Mouse (Mus musculus) gastrocnemius, postnatal 36 days (tissue): ENCODE measurements around the gene Ephx1. TPM values are rescaled to one million over a fixed set of nuclear protein-coding genes. Genes with fewer than 3 reads are reported as not detected.
A peak's percentile ranks its signal among the peaks of the same experiment; 100 is the strongest.
"Not testable (repeated sequence)": the region's sequence is repeated elsewhere in the genome, so short reads cannot be mapped to it uniquely, and the experiment has no call there.

Source experiments
- DNase-seq, 2 experiments: peaks; one replicate each; pipeline ENCODE4 v3.0.0; 2022
- intact Hi-C: fragments of 180-260 bp; cut with DNase I; formaldehyde crosslinking; loops from one replicate; pipeline ENCODE4 v1.15.1; 2025
- total RNA-seq, 2 experiments: library from RNA; stranded (reverse); gene quantifications; 2 replicates each; pipeline ENCODE4 v1.2.3; 2021

The Ephx1 gene
- total RNA-seq, 2 experiments from 2014 or later = 10.9 to 16.6 TPM

DNA sequence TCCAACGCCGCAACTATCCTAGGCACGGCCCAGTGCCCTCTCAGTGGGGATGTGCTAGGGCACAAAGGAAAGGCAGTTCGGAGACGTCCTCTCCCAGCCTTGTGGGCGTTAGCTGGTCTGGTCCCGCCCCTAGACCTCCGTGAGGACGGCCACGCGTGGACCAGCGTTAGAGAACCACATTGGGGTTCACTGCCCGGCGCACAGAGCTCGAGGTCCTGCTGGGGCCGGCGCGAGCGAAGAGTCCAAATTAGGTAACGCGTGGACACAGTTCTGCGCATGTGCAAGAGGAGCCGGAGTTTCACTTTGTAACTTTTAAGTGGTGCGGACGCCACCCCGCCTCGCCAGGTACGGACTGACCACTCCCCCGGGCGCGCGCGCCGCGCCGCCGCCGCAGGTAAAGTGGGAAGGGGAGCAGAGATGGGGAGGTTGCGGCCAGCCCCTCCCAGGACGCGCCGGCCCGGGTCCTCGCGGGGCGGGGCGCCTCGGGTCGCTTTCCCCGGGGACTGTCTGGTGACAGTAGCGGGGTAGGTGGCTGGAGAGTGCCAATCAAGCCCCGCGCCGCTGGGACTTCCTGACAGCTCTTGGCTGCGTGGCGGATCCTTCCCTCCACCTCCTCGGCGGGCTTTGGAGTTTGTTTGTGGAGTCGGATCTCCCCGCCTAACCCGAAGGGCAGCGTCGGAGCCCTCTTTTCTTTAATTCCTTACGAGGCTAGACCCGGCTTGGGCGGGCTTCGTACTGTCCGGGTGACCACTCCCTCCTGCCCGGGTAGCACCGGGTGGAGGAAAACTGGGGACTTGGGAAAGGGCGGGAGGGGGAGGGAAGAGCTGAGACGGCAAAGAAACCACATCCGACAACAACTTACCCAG is 78.3 kb downstream of the Ephx1 start, which contains the start of gene Tmem63a:
TSS of gene Tmem63a (plus strand) at position 179 of the 866 bp plus-strand sequence.
- intact Hi-C loops = no loop called here
- DNase-seq = peak; percentile 72 to 83

DNA sequence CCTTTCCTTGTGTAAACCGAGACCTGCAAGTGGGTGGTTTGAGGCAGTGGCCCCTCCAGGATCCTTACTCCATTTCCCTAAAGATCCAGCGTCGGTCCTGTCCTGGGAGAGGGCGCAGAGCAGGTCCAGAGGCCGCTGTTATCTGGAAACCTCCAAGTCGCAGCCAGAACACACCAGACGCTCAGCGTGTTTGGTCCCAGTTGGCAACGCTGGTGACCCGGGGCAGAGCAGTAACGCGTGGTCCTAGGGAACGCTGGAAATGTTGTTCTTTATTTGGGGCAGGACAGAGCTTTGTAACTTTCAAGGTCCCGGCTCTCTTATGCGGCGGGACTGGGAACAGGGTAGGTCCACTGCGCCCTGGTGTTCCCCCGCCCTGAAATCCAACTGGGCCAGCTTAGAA is 79.0 kb downstream of the Ephx1 start:
- intact Hi-C loops = no loop called here
- DNase-seq = no peak

DNA sequence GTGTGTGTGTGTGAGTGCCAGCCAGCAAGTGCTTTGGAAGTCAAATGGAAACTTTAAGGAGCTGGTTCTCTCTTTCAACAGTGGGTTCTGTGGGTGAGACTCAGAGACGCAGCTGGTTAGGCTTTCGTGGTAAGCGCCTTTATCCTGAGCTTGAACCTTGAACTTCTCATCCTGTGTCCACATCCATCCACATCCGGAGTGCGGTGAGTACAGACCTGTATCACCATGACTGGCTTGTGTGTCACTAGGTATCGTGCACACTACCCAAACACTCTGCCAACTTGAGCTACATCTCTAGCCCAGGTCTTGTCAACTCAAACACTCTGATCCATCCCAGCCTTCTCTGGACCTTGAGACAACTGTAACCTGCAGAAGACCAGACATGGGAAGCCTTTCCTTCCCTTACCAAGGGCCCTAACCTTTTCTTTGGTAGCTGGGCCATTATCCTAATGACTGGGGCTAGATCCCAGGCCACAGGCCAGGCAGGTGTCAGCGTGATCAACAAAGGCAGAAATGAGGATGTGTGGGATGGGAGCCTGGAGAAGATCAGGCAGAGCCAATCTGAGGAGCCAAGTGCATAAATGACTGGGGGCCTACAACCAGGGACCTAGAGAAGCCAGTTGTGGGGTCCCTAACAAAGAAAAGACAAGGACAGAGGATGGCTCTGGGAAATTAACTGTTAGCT is 79.8 kb downstream of the Ephx1 start:
- intact Hi-C loops = no loop called here
- DNase-seq = no peak

DNA sequence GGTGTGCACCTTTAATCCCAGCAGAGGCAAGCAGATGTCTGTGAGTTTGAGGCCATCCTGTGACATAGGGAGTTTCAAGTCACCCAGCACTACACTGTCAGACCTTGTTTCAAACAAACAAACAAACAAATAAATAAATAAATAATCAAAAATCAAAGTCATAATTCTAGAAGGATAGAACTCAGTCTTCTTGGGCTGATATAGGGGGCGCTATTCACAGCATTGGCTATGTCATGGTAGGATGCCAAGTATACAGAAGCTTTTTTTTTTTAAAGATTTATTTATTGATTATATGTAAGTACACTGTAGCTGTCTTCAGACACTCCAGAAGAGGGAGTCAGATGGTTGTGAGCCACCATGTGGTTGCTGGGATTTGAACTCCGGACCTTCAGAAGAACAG is 81.9 kb downstream of the Ephx1 start:
- DNase-seq, intact Hi-C loops: not testable (repeated sequence)

DNA sequence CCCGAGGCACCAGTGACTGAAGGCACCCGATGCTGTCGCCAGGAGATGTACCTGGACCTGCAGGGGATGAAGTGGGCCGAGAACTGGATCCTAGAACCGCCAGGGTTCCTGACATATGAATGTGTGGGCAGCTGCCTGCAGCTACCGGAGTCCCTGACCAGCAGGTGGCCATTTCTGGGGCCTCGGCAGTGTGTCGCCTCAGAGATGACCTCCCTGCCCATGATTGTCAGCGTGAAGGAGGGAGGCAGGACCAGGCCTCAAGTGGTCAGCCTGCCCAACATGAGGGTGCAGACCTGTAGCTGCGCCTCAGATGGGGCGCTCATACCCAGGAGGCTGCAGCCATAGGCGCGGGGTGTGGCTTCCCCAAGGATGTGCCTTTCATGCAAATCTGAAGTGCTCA is 83.1 kb downstream of the Ephx1 start:
- DNase-seq, intact Hi-C loops: not testable (repeated sequence)

DNA sequence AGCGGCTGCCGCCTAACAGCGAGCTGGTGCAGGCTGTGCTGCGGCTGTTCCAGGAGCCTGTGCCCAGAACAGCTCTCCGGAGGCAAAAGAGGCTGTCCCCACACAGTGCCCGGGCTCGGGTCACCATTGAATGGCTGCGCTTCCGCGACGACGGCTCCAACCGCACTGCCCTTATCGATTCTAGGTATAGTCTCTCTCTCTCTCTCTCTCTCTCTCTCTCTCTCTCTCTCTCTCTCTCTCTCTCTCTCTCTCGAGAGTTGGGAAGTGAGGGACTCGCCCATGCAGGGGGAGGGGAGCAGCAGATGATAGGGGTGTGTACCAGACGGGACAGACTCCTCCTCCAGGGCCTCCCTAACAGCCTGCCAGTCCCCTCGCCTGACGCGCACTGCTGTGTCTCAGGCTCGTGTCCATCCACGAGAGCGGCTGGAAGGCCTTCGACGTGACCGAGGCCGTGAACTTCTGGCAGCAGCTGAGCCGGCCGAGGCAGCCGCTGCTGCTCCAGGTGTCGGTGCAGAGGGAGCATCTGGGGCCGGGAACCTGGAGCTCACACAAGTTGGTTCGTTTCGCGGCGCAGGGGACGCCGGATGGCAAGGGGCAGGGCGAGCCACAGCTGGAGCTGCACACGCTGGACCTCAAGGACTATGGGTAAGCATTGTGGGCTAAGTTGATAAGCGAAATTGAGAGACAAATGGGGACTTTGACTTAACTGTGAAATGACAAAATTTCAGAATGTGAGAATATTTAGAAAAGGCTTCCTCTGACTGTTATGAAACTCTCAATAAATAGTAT is 83.9 kb downstream of the Ephx1 start:
- peak in 1 of 2 experiments; percentile 45 for DNase-seq
- intact Hi-C loops = not testable (repeated sequence)

DNA sequence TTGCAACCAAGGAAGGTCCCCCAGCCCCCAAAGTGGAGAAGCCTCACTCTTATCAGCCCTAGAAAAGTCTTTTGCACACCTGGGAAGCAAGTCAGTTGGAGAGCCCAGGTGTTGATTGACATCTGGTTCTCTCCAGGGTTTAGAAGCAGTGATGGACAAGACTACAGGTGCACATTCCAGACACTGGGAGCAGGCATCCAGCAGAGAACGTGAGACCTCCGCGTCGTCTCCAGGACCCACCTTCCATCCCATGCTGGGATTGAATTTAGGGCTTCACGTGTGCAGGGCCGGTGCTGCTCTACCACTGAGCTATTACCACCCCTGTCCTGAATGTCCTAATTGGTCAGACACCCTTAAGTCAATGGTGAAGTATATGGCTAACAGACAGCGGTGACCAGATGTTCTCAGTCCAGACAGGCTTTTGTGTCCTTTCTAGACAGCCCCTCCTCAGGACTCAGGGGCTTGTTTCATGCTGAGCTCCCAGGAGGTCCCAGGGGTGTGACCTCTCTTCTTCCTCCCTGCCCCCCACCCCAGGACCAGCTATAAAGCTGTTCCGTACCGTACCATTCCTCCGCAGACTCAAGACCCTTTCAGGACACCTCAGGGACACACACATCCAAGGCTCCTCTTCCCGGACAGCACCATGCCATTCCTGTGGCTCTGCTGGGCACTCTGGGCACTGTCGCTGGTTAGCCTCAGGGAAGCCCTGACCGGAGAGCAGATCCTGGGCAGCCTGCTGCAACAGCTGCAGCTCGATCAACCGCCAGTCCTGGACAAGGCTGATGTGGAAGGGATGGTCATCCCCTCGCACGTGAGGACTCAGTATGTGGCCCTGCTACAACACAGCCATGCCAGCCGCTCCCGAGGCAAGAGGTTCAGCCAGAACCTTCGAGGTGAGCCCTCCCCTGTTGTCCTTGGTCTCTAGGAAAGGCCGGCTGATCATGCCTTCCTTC is 86.0 kb downstream of the Ephx1 start, which contains the start of gene Lefty1:
TSS of gene Lefty1 (plus strand) at position 556 of the 953 bp plus-strand sequence.
- intact Hi-C loops = no loop called here
- no peak for DNase-seq

DNA sequence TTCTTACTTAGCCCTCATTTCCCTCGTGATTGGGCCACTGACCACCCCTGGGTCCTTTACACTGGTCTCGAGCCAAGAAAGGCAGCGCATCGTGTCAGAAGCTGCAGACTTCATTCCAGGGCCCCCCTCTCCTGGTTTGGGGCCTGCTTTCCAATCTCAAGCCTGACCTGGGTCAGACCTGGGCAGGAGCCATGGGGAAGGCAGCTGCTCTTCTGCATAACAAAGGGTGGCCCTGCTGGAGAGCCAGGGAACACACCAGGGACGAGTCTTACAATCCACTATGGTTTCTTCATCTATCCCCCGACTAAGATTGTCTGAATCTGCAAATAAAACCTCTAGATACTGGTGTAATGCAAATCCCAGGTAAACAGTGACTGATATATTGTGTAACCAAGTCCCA is 87.0 kb downstream of the Ephx1 start:
- DNase-seq = no peak
- intact Hi-C loops = no loop called here

DNA sequence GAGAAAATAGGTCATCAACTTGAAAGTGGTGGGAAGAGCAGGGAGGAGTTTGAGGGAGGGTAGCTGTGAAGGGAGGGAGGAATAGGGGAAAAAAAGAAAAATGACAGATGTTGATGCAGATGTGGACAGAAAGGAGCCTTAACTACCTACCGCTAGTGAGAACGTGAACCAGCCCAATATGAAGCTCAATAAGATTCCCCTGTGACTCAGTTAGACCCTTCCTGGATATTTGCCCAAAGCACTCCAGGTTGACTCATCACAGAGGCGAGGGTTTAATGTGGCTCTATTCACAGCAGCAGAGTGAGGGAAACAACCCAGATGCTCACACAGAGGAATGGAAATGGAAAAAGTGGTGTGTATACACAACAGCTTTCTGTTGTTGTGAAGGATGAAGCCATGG is 89.6 kb downstream of the Ephx1 start:
- intact Hi-C loops = no loop called here
- no peak for DNase-seq

DNA sequence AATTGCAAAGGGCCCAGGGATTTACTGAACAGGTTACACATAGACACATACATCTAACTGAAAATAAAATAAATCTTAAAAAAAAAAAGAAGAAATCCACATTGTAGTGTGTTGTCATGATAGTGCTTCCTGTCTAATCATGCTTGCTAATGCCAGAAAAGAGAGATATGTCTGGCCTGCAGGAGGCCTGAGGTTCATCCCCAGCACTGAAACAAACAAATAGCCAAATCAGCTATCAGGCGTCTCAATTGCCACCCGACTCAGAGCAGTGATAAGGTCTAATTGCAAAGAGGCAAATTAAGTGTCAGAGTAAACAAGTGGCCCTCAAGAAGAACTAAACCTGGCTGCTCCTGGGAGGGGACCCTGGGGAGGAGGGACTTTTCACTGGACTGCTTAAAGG is 91.1 kb downstream of the Ephx1 start:
- no peak for DNase-seq
- intact Hi-C loops = no loop called here

DNA sequence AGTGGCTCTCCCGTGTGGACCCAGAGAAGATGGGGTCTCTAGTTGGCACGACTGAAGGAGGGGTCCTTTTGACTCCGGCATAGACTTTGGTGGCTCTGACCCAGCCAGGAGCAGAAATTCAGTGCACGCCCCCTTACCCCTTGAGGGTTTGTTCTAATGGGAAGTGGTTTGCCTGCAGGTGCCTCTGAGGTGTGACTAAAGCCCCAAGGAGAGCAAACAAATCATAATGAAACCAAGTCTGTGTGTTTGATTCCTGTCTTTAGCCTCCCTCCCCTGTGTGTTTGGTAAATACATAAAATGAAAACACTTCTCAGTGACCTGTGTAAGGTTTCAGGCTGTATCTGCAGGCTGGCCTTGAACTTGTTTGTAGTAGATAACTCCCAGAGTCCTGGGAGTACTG is 94.4 kb downstream of the Ephx1 start:
- no peak for DNase-seq
- intact Hi-C loops = no loop called here

Other genes starting within 250 kb of the Ephx1 start
- gene H3f3a, start 207.0 kb downstream of the Ephx1 start, total RNA-seq = 100 to 1,000 TPM; 303 to 358 TPM
- gene Sde2, start 169.8 kb downstream of the Ephx1 start, total RNA-seq = 1 to 10 TPM; 5.2 to 6.9 TPM
- gene Lefty2, start 127.8 kb downstream of the Ephx1 start, total RNA-seq = not detected
- 10 to 100 TPM; 10.9 to 12.7 TPM for gene Pycr2, start 116.6 kb downstream of the Ephx1 start, total RNA-seq
- under 1 TPM in 1 of 2 experiments, not detected in 1; 0.25 TPM for gene Lefty1, start 85.9 kb downstream of the Ephx1 start, total RNA-seq
- 10 to 100 TPM; 12.4 to 13.3 TPM for gene Tmem63a, start 78.6 kb downstream of the Ephx1 start, total RNA-seq
- gene 9130409I23Rik, start 30.3 kb upstream of the Ephx1 start, total RNA-seq = not detected
- gene Nvl, start 123.3 kb upstream of the Ephx1 start, total RNA-seq = 1 to 10 TPM; 7.3 to 7.8 TPM
- 10 to 100 TPM; 32.2 to 32.7 TPM for gene Cnih4, start 123.8 kb upstream of the Ephx1 start, total RNA-seq
- gene Wdr26, start 191.1 kb upstream of the Ephx1 start, total RNA-seq = 100 to 1,000 TPM in 1 of 2 experiments, 10 to 100 TPM in 1; 96.7 to 105 TPM